Mouse (Mus musculus) spleen, adult 12 weeks (tissue): Measurements from ENCODE around the gene Inpp4a.
A peak's percentile ranks its signal among the peaks of the same experiment; 100 is the strongest.

ENCODE experiments used
- DNase-seq: peaks from one replicate; pipeline ENCODE4 v3.0.0; 2022; ENCODE audit warnings: low spot score

Inpp4a gene

GRCm38 (mm10) chr1:37415394-37415793 lies 115.7 kb downstream of the Inpp4a start:
- DNase-seq: no peak

- DNase-seq: peak; percentile 71
These were observed 119.8 kb downstream of the Inpp4a start for GRCm38 (mm10) chr1:37419420-37419819.

DNA sequence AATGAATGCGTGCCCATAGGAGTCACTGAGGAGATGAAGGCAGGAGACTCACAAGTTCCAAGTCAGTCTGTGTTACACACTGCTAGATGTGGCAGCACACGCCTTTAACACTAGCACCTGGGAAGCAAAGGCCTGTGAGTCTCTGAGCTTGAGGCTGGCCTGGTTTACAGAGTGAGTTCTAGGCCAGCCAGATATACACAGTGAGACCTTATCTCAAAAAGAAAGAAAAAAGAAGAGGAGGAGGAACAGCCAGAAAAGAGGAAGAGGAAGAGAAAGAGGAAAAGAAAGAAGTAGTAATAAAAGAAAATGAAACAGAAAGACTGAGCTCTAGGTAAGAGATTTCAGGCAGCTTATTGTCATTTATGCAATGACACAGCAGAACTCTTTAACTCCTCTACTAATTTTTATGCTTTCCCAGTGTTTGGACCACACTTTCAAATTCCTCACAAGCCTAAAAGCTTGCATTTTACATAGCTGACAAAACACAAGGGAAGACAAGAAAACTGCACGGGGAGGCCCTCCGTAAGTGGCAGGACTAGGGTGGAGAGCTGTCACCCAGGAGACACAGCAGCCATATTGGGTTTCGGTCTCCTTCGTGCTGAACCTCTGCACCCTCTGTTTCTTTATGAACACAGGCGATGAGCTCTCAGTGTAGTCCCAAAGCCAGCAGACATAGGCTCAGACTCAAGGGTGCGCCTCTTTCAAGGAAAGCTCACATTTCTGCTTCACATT lies 127.6 kb downstream of the Inpp4a start:
- no peak for DNase-seq

DNA sequence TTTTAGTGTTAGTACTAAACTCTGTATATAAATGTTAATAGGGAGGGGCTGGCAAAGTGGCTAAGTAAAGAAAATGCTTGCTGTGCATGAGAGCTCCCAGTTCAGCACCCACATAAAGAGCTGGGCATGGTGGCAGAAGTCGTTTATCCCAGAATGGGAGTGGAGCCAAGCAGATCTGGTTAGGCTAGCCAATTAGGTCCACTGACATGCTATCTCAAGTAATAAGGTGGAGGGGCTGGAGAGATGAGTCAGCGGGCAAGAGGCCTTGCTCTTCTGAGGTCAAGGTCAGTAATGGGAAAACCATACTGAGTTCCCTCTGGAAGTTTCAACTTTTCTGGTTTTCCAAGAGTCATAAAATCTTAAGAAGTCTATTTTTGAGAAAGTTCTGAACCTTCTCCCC lies 129.2 kb downstream of the Inpp4a start:
- DNase-seq: no peak

DNA sequence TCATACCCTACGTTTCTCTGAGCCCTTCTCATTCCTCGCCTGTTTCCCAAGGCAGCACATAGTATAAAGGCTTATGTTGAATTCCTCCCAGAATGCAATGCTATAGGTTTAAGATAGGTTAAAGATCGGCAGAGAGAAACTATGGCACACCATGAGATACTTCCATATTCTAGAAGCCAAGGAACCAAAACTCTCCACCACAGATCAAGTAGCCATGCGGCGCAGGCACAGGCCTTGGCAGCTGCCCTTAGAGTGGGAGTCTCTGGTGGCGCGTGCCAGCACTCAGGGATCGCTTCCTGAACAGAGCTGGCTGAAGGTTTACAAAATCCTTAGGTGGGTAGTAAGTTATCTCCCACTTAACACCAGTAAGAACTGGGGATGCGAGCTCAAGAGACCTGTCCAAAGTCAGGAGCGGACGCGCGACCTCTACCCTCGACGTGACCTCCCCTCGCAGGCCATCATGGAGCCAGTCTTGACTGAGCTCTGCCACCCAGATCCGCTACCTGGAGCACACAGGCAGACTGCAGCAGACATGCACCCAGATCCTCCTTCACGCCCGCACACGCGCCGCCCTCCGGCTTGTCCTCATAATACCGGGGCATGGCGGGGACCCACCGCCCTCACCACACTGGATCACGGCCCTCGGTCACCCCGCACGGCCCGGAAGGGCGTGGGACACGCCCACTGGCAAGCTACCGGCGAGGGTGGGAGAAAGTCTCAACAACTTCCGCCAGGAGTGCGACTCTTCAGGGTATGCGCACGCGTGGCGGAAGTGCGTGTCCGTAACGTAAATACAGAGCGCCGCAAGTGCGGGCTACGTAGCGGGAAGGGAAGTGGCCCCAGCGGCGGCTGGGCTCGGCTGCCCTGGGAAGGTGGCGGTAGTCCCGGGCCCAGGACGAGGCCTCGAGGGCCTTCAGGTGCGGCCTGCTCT lies 130.0 kb downstream of the Inpp4a start, which contains the start of the genes Coa5 and Unc50:
Coa5 (minus strand) TSS at position 738 of the 931 bp plus-strand sequence.
Unc50 (plus strand) TSS at position 774 of the 931 bp plus-strand sequence.
- peak; percentile 87 for DNase-seq

- DNase-seq: no peak
These were observed 130.7 kb downstream of the Inpp4a start for GRCm38 (mm10) chr1:37430297-37430840.

DNA sequence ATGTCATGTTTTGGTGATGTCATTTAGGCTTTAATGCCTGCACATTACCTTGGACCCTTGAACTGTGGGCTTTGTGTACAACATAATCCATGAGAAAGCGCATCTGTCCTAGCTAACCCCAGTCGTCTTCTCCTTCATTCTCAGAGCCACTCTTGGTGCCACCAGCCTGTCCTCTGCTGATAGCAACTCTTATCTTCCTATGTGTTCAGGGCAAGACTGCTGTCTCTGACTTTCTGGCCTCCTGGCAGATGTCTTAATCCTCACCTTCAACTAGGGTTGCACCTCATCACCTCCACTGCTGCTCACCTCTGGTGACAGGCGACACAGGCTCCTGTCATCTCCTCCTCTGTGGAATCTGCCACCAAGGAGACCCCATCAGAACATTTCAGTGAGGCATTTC lies 136.8 kb downstream of the Inpp4a start:
- DNase-seq: no peak

DNA sequence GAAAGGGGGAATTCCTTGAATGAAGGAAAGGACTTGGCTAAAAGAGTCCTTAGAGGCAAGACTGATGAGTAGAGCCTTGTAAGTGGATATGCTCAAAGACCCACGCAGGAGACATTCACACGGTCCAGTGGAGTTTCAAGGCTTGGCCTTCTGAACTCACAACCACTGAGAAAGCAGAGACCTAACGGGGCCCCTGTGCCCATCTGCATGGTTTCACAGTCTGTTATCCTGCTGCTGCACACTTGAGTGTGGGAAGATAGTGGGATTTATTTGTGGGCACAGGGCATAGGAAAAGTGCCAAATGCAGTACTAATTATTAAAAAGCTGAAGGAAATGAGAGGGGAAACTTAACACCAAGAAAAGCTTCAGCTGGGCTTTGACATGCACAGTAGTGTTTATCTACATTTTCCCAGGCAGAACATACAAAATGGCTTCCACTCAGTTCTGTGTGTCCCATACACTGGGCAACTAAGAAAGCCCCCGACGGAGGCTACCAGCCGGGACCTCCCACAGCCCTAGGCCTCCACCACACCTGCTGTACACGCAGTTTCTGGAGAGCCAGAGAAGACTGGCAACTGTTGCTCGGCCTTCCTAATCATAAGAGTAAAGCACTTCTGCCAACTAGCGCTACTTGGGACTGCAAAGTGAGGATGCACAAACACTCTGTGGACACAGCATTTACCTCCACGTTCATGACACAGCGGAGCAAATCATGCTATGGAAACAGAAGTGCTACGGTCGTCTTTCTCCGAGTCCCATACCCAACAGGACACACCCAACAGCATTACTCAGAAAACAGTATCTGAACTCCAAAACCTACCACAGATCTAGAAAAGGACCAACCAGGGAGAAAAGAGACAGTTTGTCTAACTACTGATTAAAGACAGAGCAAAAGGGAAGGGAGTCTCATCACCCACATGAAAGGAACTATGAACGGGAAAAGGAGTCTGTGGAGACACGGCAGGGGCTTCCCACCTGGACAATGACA lies 143.5 kb downstream of the Inpp4a start:
- DNase-seq: no peak

DNA sequence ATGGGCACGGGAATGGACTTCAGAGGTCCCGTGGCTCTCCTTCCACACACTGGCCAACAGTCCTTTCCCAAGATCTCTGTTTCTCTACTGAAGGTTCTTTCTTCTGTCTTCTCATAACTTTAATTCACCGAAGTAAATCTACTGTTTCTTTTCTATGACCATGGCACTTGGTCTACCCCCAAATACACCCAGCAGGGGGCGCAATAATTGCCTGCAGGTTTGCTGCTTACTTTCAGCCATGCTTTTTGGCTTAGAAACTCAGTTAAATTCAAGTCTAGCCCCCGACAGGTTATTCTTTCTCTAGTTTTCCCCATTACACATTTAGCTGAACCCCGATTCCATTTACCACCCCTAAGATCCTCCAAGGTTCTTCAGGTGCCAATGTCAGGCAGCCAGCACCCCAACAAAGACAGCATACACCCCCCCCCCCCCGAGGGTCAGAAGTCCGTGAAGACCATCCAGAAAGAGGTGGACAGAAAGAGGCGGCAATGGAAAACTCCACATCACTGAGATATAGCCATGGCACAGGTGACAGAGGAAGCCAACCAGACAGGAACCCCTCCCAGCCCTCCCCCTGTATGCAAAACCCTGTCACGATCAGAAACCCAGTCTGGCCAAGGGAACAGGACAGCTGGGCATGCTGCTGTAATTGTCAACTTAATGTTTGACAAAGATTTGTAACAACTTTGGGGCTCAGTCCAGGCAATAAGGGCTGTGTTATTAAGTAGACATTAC lies 148.9 kb downstream of the Inpp4a start:
- no peak for DNase-seq

DNA sequence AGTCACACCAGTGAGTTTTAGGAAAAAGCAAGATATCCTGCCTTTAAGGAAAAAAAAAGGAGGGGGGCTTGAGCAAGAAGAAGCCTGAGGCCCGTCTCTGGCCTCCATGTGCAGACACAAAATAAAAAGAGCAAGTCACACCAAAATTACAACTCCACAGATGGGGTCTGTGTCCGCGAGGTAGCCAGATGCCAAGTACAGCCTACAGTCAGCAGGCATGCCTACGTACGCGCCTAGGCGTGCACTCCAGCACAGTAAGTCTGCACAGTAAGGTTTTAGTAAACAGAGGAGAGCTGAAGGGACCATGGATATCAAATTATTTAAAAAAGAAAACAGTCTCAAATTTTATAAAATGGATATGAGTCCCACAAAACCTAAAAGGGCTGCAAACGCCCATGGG lies 151.6 kb downstream of the Inpp4a start:
- no peak for DNase-seq

DNA sequence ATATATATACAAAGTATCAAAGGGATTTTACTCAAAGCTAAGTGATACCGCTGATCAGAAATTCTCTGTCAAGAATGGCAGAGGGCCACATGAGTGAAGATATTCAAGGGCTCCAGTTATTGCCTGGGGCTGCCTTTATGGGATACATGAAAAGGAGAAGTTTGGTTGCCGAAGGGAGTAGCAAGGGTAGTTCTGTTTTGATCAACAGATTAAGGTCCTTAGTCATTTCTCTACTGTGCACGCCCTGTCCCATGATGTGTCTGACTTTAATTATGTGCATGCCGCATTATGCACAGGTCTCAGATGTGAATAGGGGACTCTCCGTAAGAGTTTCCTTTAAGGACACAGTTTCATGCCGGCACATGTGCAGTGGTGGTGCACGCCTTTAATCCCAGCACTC lies 157.9 kb downstream of the Inpp4a start:
- DNase-seq: no peak
